Mouse (Mus musculus): Measurements from ENCODE around the gene Gal3st1. TPM values are rescaled to one million over a fixed set of nuclear protein-coding genes. Genes with fewer than 3 reads are reported as not detected.
"Not testable (repeated sequence)": the region's sequence is repeated elsewhere in the genome, so short reads cannot be mapped to it uniquely, and the experiment has no call there.

The Gal3st1 gene
- polyA plus RNA-seq, 1 experiment from 2014 or later, result 4.6 TPM

- Histone ChIP-seq H3K27me3 (ENCODE audit: insufficient read depth, low read length) (peaks cover 39% of the 10 kb centered on the region), H3K9me3 (ENCODE audit: low read depth, low read length) (no peaks in the 10 kb centered on the region), H3K4me2 (no peak overlapping the region), H3K27ac (ENCODE audit: low read depth) (no peak overlapping the region), H3K36me3 (ENCODE audit: insufficient read depth) (no peaks in the 10 kb centered on the region), H3K4me3 (ENCODE audit: low read depth, low read length) (no peak overlapping the region), H3K9ac (no peak overlapping the region), H3K4me1 (ENCODE audit: insufficient read depth) (no peaks in the 10 kb centered on the region)
- TF ChIP-seq CTCF (IDR thresholded peaks at IDR 0.05; ENCODE audit: low read depth), result no peak
- no peak for DNase-seq
- 58% methylated on average over 5 of the region's 5 CpGs for WGBS
- ATAC-seq (ENCODE audit: insufficient read depth), result no peak
Measured at GRCm38 (mm10) chr11:3999547-3999946, 16.1 kb downstream of the Gal3st1 start.

DNA sequence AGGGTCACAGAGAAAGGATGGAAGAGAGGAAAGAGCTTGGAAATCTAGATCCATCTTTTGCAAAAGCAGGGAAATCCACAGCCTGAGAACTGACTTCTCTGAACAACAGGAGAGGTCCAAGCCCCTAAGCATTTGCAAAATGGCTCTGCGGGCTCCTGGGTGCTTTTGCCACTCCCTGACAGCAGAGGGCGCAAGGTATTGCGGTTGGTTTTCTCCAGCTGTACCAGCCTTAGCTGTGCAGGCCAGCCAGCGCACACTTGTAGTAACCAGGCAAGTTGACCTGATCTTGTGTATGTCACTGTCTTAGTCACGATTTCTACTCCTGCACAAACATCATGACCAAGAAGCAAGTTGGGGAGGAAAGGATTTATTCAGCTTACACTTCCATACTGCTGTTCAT is 18.2 kb downstream of the Gal3st1 start:
- H3K9me3 ChIP-seq (ENCODE audit: low read depth, low read length), result no peaks in the 10 kb centered on the region
- DNase-seq (peak; percentile 84), ATAC-seq (ENCODE audit: insufficient read depth) (no peak)
- H3K4me1 ChIP-seq (ENCODE audit: insufficient read depth), result no peaks in the 10 kb centered on the region
- no peak overlapping the region for H3K4me3 ChIP-seq (ENCODE audit: low read depth, low read length)
- WGBS, result 7% methylated on average over 5 of the region's 5 CpGs
- TF ChIP-seq CTCF (IDR thresholded peaks at IDR 0.05; ENCODE audit: low read depth), result peak; percentile 80
- H3K27ac ChIP-seq (ENCODE audit: low read depth), result no peak overlapping the region
- H3K4me2 ChIP-seq, result no peak overlapping the region
- no peak overlapping the region for H3K9ac ChIP-seq
- H3K27me3 ChIP-seq (ENCODE audit: insufficient read depth, low read length), result peaks cover 38% of the 10 kb centered on the region
- no peaks in the 10 kb centered on the region for H3K36me3 ChIP-seq (ENCODE audit: insufficient read depth)

DNA sequence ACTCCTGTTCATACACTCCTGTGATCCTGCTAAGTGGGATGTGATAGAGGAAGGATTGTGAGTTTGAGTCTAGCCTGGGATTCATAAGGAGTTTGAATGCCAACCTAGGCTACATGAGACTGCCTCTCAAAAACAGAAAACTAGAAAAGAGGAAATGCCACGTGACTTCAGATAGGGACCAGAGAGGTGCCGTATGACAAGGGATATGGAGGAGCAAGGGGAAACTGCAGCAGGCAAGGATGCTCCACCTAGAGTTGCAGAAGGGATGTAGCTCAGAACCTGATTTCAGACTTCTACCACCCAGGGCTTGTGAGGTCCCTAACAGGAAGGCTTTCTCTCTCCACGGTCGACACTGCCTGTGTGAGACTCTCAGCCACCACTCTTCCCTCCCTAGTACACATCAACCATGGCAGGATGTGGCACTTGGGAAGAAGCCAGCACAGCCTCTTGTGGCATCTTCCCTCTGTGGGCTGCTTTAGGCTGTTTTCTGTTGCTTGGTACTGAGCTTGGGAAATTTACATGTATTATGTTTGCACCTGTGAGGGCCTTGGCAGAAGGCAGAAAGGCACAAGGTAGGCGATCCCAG is 21.9 kb downstream of the Gal3st1 start:
- 60% methylated on average over 5 of the region's 5 CpGs for WGBS
- no peak for DNase-seq
- no peak for TF ChIP-seq CTCF (IDR thresholded peaks at IDR 0.05; ENCODE audit: low read depth)

GRCm38 (mm10) chr11:4006462-4006861 is 23.0 kb downstream of the Gal3st1 start:
- no peak overlapping the region for H3K4me3 ChIP-seq (ENCODE audit: low read depth, low read length)
- no peak overlapping the region for H3K9ac ChIP-seq
- WGBS, result 73% methylated on average over 3 of the region's 3 CpGs
- no peaks in the 10 kb centered on the region for H3K27me3 ChIP-seq (ENCODE audit: insufficient read depth, low read length)
- H3K9me3 ChIP-seq (ENCODE audit: low read depth, low read length), result no peaks in the 10 kb centered on the region
- DNase-seq (peak; percentile 12), ATAC-seq (ENCODE audit: insufficient read depth) (no peak)
- no peak overlapping the region for H3K27ac ChIP-seq (ENCODE audit: low read depth)
- H3K4me1 ChIP-seq (ENCODE audit: insufficient read depth), result no peaks in the 10 kb centered on the region
- no peaks in the 10 kb centered on the region for H3K36me3 ChIP-seq (ENCODE audit: insufficient read depth)
- peak; percentile 48 for TF ChIP-seq CTCF (IDR thresholded peaks at IDR 0.05; ENCODE audit: low read depth)
- no peak overlapping the region for H3K4me2 ChIP-seq

More for the DNA sequence above, 21.9 kb downstream of the Gal3st1 start:
- ATAC-seq (ENCODE audit: insufficient read depth), result no peak
- H3K4me2 ChIP-seq, result no peak overlapping the region
- H3K9ac ChIP-seq, result no peak overlapping the region
- H3K4me1 ChIP-seq (ENCODE audit: insufficient read depth), result no peaks in the 10 kb centered on the region
- no peaks in the 10 kb centered on the region for H3K36me3 ChIP-seq (ENCODE audit: insufficient read depth)
- H3K27ac ChIP-seq (ENCODE audit: low read depth), result no peak overlapping the region
- 0 out of 2 replicates have a peak, but pooled peaks cover 6% of the 10 kb centered on the region for H3K27me3 ChIP-seq (ENCODE audit: insufficient read depth, low read length)
- no peaks in the 10 kb centered on the region for H3K9me3 ChIP-seq (ENCODE audit: low read depth, low read length)
- no peak overlapping the region for H3K4me3 ChIP-seq (ENCODE audit: low read depth, low read length)

DNA sequence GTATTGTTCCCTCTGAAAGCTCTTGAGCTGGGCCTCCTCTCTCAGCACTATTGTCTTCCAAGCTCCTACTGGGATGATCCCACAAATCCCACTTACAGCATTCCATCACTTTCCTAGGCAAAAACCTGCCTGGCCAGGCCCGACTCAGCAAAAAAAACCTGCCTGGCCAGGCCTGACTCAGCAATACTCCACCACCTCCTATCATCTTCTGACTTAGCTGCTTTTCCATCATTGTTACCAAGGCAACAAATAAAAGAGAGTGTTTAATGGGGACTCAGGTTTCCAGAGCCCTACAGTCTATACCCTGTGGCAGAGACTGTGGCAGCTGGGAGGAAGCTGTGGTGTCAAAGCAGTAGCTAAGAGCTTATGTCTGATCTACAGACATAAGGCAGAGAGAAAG is 29.2 kb downstream of the Gal3st1 start:
- TF ChIP-seq CTCF (IDR thresholded peaks at IDR 0.05; ENCODE audit: low read depth), result no peak
- Histone ChIP-seq H3K9ac (no peak overlapping the region), H3K4me3 (ENCODE audit: low read depth, low read length) (no peak overlapping the region), H3K27ac (ENCODE audit: low read depth) (no peak overlapping the region), H3K27me3 (ENCODE audit: insufficient read depth, low read length) (no peaks in the 10 kb centered on the region), H3K4me1 (ENCODE audit: insufficient read depth) (no peaks in the 10 kb centered on the region), H3K4me2 (no peak overlapping the region), H3K9me3 (ENCODE audit: low read depth, low read length) (no peaks in the 10 kb centered on the region), H3K36me3 (ENCODE audit: insufficient read depth) (no peaks in the 10 kb centered on the region)
- ATAC-seq (ENCODE audit: insufficient read depth), result no peak
- WGBS, result 69% methylated on average over 1 of the region's 1 CpGs
- no peak for DNase-seq

DNA sequence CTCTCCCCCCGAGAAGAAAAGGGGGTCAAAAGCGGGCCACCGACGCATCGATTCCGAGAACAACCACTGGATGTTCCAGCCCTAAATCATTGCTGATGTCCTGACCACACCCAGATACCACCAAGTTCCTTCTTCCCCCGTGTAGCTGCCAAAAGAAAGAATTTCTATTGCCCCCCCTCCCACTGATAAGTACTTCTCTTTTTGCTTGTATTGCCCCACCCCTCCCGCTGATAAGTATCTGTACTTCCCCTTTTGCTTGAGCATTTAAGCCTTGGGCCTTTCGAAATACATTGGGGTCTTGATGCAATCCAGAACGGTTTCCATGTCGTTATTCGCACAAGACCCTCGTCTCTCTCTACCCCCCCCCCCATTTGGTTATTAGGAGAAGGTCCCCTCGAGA is 32.4 kb downstream of the Gal3st1 start:
- not testable (repeated sequence) for H3K4me2 ChIP-seq; DNase-seq; H3K4me1 ChIP-seq (ENCODE audit: insufficient read depth); H3K4me3 ChIP-seq (ENCODE audit: low read depth, low read length); H3K9me3 ChIP-seq (ENCODE audit: low read depth, low read length); H3K27ac ChIP-seq (ENCODE audit: low read depth); H3K36me3 ChIP-seq (ENCODE audit: insufficient read depth); H3K9ac ChIP-seq; ATAC-seq (ENCODE audit: insufficient read depth); H3K27me3 ChIP-seq (ENCODE audit: insufficient read depth, low read length)
- 85% methylated on average over 14 of the region's 14 CpGs for WGBS

GRCm38 (mm10) chr11:4022111-4022510 is 38.7 kb downstream of the Gal3st1 start:
- not testable (repeated sequence) for H3K27ac ChIP-seq (ENCODE audit: low read depth); H3K9ac ChIP-seq; H3K4me3 ChIP-seq (ENCODE audit: low read depth, low read length); H3K27me3 ChIP-seq (ENCODE audit: insufficient read depth, low read length); H3K9me3 ChIP-seq (ENCODE audit: low read depth, low read length); ATAC-seq (ENCODE audit: insufficient read depth); H3K4me2 ChIP-seq; H3K36me3 ChIP-seq (ENCODE audit: insufficient read depth); H3K4me1 ChIP-seq (ENCODE audit: insufficient read depth); DNase-seq
- WGBS, result 87% methylated on average over 13 of the region's 13 CpGs

GRCm38 (mm10) chr11:4023321-4023720 is 39.9 kb downstream of the Gal3st1 start:
- Histone ChIP-seq H3K27ac (ENCODE audit: low read depth) (no peak overlapping the region), H3K9ac (no peak overlapping the region), H3K36me3 (ENCODE audit: insufficient read depth) (no peaks in the 10 kb centered on the region), H3K9me3 (ENCODE audit: low read depth, low read length) (no peaks in the 10 kb centered on the region), H3K4me1 (ENCODE audit: insufficient read depth) (no peaks in the 10 kb centered on the region), H3K4me3 (ENCODE audit: low read depth, low read length) (no peak overlapping the region), H3K4me2 (no peak overlapping the region), H3K27me3 (ENCODE audit: insufficient read depth, low read length) (no peaks in the 10 kb centered on the region)
- DNase-seq (no peak), ATAC-seq (ENCODE audit: insufficient read depth) (no peak)
- TF ChIP-seq CTCF (IDR thresholded peaks at IDR 0.05; ENCODE audit: low read depth), result no peak
- WGBS, result 64% methylated on average over 2 of the region's 2 CpGs
